Mouse (Mus musculus): Measurements from ENCODE around the gene Hip1r. TPM values are rescaled to one million over a fixed set of nuclear protein-coding genes. Genes with fewer than 3 reads are reported as not detected.
A peak's percentile ranks its signal among the peaks of the same experiment; 100 is the strongest.

Hip1r gene
- 6.5 and 8.4 TPM in 2 replicates for polyA plus RNA-seq (2016; fragmentation: Nextera tagmentation; extraction: Ambion mirVana)

DNA sequence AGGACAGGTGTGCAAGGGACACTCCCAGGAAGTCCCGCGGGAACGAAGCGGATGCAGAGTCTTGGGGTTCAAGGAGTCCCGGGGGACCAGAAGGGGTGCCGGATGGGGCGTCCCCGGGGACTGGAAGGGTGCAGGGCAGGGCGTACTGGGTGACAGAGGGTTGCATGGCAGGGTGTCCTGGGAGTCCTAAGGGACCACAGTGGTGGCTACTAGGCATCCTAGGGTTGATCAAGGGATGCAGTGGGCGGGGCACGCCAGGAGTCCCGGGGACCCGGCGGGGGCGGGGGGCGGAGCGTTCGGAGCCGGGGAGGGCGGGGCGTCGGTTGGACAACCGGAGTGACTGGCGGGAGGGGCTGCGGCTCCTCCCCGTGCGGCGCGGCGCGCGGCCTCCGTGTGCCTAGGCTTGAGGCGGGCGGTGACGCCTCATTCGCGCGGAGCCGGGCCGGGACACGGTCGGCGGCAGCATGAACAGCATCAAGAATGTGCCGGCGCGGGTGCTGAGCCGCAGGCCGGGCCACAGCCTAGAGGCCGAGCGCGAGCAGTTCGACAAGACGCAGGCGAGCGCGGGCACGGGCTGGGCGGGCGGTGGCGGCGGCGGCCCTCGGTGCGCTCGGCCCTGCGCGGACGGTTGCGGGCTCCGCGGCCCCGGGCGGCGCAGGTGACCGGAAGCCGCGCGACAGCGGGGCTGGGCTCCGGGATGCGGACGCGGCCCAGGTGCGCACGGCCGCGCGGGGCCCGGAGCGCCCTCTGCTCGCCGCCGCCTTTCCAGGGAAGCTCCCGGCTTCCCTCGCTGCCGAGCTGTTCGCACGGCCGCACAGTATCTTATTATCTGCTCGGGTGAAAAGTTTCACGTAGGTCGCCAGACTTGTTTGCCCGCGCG is at the start of gene Hip1r:
TSS of gene Hip1r (plus strand) at position 330 of the 880 bp plus-strand sequence.
- Histone ChIP-seq H3K4me3 (peak within 1 kb of the TSS; percentile 85), H3K36me3 (no peaks in the 10 kb centered on the region), H3K4me1 (peaks cover 38% of the 10 kb centered on the region), H3K27me3 (ENCODE audit: insufficient read depth, poor library complexity, severe bottlenecking) (peaks cover 62% of the 10 kb centered on the region), H3K9me3 (no peaks in the 10 kb centered on the region), H3K27ac (peak within 1 kb of the TSS; percentile 88)
- peak; percentile 89 for DNase-seq (ENCODE audit: low spot score)
- WGBS, result 1% methylated on average over 106 of the region's 106 CpGs

DNA sequence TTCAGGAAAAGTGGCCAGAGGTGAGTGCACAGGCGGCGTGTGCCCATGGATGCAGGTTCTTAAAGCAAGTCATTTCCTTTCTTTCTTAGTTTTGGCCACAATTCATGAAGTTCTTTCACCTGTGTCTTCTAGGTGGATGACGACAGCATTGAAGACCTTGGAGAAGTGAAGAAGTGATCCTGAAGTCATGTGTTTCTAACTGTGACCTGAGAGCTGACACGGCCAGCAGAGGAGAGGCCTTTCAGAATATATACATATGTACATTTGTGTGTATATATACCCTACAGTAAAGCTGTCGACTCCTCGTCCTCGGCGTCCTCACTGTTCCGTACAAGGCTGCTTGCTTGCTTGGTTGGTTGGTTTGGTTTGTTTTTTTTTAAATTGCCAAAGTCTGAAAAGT is 46.3 kb upstream of the Hip1r start, which contains the start of gene Gm43518:
TSS of gene Gm43518 (plus strand) at position 301 of the 400 bp plus-strand sequence.
- Histone ChIP-seq H3K4me1 (peaks cover 7% of the 10 kb centered on the region; the same call in 1 of the 2 replicates), H3K36me3 (peaks cover 74% of the 10 kb centered on the region), H3K9me3 (no peaks in the 10 kb centered on the region), H3K27ac (no peak within 1 kb of the TSS), H3K27me3 (ENCODE audit: insufficient read depth, poor library complexity, severe bottlenecking) (no peaks in the 10 kb centered on the region), H3K4me3 (no peak within 1 kb of the TSS)
- 93% methylated on average over 9 of the region's 9 CpGs for WGBS
- DNase-seq (ENCODE audit: low spot score), result no peak

DNA sequence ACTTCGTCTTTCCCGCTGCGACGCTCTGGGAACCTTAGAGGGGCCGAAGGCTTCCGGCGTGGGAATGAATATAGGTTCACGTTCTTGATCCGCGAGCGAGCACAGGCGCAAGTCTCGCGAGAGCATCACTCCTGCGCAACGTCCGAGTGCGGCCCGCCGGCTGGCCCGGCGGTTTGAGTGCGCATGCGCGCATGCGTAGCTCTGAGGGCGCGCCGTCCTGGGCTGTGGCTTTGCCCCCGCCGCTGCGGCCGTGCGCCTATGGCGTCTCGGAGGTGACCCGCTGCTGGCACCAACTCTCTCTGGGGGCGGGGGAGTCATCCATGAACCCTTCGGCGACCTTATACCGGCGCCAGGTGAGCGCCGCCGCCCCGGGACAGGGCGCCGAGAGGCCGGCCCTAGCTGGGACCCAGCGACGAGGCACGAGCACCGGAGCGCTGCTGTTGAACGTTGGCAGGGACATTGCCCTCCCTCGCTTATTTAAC is 42.9 kb upstream of the Hip1r start, which contains the start of gene Ccdc62:
TSS of gene Ccdc62 (plus strand) at position 172 of the 482 bp plus-strand sequence.
- under 1% methylated on average over 56 of the region's 56 CpGs for WGBS
- Histone ChIP-seq H3K27me3 (ENCODE audit: insufficient read depth, poor library complexity, severe bottlenecking) (no peaks in the 10 kb centered on the region), H3K4me1 (peaks cover 8% of the 10 kb centered on the region; the same call in 1 of the 2 replicates)

DNA sequence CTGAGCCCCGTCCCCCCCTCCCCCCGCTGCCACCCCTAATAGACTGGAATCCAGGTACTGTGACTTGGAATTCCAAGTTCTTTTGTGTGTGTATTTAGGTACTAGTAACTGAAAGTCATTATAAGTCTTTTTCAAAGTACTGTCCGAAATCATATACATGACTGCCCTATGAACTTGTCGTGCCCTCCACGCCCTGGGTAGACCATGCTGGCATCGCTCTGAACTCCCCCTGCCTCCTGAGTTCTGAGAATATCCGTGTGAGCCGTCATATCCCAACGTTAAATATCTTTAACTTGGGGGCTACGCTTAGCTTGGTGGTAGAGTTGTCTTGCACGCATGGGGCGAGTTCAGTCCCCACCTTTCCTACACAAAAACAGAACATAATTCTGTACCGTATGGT is 42.3 kb upstream of the Hip1r start:
- DNase-seq (ENCODE audit: low spot score), result no peak
- 53% methylated on average over 13 of the region's 13 CpGs for WGBS
- Histone ChIP-seq H3K27ac (peak overlapping the region; percentile 97), H3K9me3 (no peaks in the 10 kb centered on the region), H3K4me1 (peaks cover 11% of the 10 kb centered on the region; the same call in 1 of the 2 replicates), H3K4me3 (peak overlapping the region; percentile 80), H3K36me3 (peaks cover 34% of the 10 kb centered on the region), H3K27me3 (ENCODE audit: insufficient read depth, poor library complexity, severe bottlenecking) (no peaks in the 10 kb centered on the region)

More for the DNA sequence above, 42.9 kb upstream of the Hip1r start, which contains the start of gene Ccdc62:
- Histone ChIP-seq H3K4me3 (peak within 1 kb of the TSS; percentile 80), H3K9me3 (no peaks in the 10 kb centered on the region), H3K36me3 (peaks cover 39% of the 10 kb centered on the region), H3K27ac (peak within 1 kb of the TSS; percentile 97)
- DNase-seq (ENCODE audit: low spot score), result peak; percentile 96

DNA sequence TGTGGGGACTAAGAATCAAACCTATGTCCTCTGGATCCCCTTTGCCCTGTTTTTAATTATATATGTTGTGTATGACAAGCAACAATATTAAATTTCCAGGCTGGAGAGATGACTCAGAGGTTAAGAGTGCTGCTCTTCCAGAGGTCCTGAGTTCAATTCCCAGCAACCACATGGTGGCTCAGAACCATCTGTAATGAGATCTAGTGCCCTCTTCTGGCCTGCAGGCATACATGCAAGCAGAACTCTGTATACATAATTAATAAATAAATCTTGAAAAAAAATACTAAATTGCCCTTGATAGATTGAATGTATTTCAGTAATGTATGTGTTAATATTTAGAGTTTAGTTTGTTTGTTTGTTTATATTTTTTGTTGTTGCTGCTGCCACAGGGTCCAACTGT is 40.5 kb upstream of the Hip1r start:
- H3K27me3 ChIP-seq (ENCODE audit: insufficient read depth, poor library complexity, severe bottlenecking), result no peaks in the 10 kb centered on the region
- no peak overlapping the region for H3K4me3 ChIP-seq
- no peak for DNase-seq (ENCODE audit: low spot score)
- H3K36me3 ChIP-seq, result peaks cover 16% of the 10 kb centered on the region
- H3K9me3 ChIP-seq, result no peaks in the 10 kb centered on the region
- H3K27ac ChIP-seq, result no peak overlapping the region
- peaks cover 11% of the 10 kb centered on the region; the same call in 1 of the 2 replicates for H3K4me1 ChIP-seq

DNA sequence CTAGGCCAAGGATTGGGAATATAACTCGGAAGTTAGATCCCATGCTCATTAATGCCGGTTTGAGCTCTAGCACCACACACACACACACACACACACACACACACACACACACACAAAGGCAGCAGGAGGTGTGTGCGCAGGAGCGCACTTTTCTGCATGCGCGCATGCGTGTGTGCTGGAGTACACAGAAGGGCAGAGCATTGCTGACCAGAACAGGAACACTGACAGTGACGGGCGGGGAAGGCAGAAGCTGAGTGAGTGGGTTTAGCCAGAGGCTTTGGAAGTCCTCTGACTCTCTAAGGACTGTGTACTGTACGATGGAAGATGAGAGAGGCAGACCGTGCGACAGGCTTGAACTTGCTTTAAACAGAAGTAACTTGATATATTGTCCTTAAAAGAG is 39.9 kb upstream of the Hip1r start:
- H3K36me3 ChIP-seq, result peaks cover 9% of the 10 kb centered on the region; the same call in 1 of the 2 replicates
- no peak for DNase-seq (ENCODE audit: low spot score)
- H3K4me1 ChIP-seq, result peaks cover 11% of the 10 kb centered on the region; the same call in 1 of the 2 replicates
- no peak overlapping the region for H3K27ac ChIP-seq
- WGBS, result 84% methylated on average over 12 of the region's 12 CpGs
- no peaks in the 10 kb centered on the region for H3K9me3 ChIP-seq
- H3K27me3 ChIP-seq (ENCODE audit: insufficient read depth, poor library complexity, severe bottlenecking), result no peaks in the 10 kb centered on the region
- H3K4me3 ChIP-seq, result no peak overlapping the region

DNA sequence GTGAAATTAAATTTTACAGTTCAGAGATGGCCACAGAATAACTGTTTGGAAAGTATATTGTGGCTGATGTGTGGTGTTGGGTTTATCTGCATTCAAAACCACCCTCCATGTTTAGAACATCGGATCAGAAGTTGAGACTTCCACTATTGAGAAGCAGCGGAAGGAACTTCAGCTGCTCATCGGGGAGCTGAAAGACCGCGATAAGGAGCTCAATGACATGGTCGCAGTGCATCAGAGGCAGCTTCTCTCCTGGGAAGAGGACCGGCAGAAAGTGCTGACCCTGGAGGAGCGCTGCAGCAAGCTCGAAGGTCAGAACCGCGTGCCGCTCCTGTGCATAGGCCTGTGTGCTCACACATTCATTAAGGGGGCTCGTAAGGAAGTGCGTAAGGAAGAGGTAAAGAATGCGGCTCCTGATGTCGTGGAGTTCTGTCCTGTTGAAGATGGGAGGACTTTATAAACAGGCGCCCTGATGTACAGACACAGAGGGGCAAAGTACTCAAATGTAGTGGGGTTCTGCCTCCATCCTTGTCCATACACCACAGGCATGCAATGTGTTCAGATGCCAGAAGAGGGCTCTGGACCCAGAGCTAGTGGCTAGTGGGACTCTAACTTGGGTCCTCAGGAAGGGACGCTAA is 39.4 kb upstream of the Hip1r start:
- DNase-seq (ENCODE audit: low spot score), result no peak
- WGBS, result 26% methylated on average over 18 of the region's 18 CpGs

DNA sequence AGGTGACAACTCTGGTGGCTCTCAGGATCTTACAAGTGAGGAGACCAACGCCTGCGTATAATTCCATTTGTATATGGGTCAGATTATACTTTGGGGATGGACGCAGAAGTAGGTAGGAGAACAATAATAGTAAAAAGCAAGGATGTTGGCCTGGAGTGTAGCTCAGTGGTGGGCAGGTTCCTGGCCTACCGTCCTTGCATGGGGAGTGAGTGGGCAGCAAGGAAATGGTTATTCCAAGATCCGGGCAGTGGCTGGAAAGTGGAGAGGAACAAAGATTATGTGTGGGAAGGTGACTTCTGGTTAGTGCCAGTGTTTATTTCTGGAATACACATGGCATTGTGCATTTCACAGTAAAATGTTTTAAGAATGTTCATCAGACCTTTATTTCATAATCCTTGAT is 37.5 kb upstream of the Hip1r start:
- no peaks in the 10 kb centered on the region for H3K36me3 ChIP-seq
- H3K27me3 ChIP-seq (ENCODE audit: insufficient read depth, poor library complexity, severe bottlenecking), result no peaks in the 10 kb centered on the region
- H3K4me1 ChIP-seq, result peaks cover 10% of the 10 kb centered on the region; the same call in 1 of the 2 replicates
- H3K27ac ChIP-seq, result no peak overlapping the region
- no peak for DNase-seq (ENCODE audit: low spot score)
- no peak overlapping the region for H3K4me3 ChIP-seq
- H3K9me3 ChIP-seq, result no peaks in the 10 kb centered on the region
- 84% methylated on average over 5 of the region's 5 CpGs for WGBS

More for the DNA sequence above, 39.4 kb upstream of the Hip1r start:
- peak overlapping the region; percentile 47; the same call in 1 of the 2 replicates for H3K27ac ChIP-seq
- H3K27me3 ChIP-seq (ENCODE audit: insufficient read depth, poor library complexity, severe bottlenecking), result no peaks in the 10 kb centered on the region
- peaks cover 11% of the 10 kb centered on the region; the same call in 1 of the 2 replicates for H3K4me1 ChIP-seq
- H3K36me3 ChIP-seq, result 0 out of 2 replicates have a peak, but pooled peaks cover 5% of the 10 kb centered on the region
- peak overlapping the region; percentile 36 for H3K4me3 ChIP-seq
- no peaks in the 10 kb centered on the region for H3K9me3 ChIP-seq

DNA sequence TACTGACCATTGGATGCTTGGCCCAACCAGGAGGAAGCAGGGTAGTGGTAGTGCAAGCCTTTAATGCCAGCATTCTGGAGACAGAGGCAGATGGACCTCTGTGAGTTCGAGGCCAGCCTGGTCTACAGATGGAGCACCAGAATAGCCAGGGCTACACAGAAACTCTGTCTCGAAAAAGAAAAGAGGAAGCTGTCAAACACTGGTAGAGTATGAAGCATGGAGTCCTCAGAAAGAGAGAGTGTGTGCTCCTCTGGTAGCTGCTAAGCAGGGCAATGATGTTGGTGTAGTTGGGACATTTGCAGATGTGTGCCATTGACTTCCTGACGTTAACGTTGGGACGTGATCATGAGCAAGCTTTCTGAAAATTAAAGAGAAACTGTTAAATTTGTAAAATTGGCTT is 34.9 kb upstream of the Hip1r start:
- H3K36me3 ChIP-seq, result no peaks in the 10 kb centered on the region
- no peaks in the 10 kb centered on the region for H3K9me3 ChIP-seq
- peaks cover 3% of the 10 kb centered on the region; the same call in 1 of the 2 replicates for H3K4me1 ChIP-seq
- no peak overlapping the region for H3K27ac ChIP-seq
- no peak overlapping the region for H3K4me3 ChIP-seq
- WGBS, result 88% methylated on average over 5 of the region's 5 CpGs
- no peak for DNase-seq (ENCODE audit: low spot score)
- no peaks in the 10 kb centered on the region for H3K27me3 ChIP-seq (ENCODE audit: insufficient read depth, poor library complexity, severe bottlenecking)

DNA sequence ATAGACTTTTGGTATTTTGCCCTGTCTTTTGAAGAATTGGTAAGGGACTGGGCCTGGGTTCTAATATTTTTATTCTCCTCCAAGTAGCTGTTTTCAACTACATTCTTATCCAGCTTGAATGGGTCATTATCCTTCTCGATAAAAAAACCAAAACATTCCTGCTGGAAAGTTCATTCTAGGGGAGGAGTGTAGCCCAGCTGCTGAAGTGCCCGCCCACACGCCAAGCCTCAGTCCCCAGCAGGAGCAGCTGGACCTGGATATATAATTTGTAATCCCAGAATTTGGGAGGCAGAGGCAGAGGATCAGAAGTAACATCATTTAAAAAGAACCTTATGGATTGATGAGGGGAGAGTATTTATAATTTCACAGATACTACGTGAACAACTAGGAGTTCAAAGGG is 26.9 kb upstream of the Hip1r start:
- H3K36me3 ChIP-seq, result no peaks in the 10 kb centered on the region
- H3K27me3 ChIP-seq (ENCODE audit: insufficient read depth, poor library complexity, severe bottlenecking), result no peaks in the 10 kb centered on the region
- no peaks in the 10 kb centered on the region for H3K4me1 ChIP-seq
- no peaks in the 10 kb centered on the region for H3K9me3 ChIP-seq
- H3K27ac ChIP-seq, result no peak overlapping the region
- DNase-seq (ENCODE audit: low spot score), result no peak
- H3K4me3 ChIP-seq, result no peak overlapping the region
- 71% methylated on average over 4 of the region's 4 CpGs for WGBS

DNA sequence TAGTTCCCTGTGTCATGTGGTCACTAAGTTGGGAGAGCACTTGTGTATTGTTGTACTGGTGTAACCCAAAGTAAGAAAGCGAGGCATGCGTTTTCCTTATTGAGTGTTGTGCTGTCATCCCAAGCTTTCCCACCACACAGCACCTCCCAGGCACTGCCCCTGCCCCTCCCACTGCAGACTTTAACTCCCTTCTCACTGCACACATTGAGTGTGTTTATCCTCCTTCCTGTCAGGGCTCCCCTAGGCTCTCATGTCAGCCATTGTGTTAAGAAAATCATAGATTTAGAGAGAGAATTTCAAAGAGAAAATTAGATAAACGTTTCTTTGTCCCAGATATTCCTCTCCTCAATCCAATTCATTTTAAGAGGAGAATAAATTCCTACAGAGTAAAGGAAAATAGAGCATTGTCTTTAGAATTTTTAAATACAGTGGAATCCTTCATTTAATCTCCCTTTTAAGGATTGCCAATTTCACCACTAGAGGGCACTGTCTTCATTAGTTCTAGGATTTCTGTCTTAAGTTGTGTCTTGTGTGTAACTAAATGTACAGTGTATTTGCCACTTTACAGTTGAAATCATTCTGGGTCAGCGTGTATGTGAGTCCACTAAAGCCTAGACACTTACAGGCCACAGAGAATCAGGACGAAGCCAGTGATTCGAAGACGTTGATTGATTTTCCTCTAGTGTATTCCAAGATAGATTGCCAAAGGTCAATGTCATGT is 26.2 kb upstream of the Hip1r start:
- H3K36me3 ChIP-seq, result no peaks in the 10 kb centered on the region
- DNase-seq (ENCODE audit: low spot score), result no peak
- 52% methylated on average over 7 of the region's 7 CpGs for WGBS
- H3K4me3 ChIP-seq, result no peak overlapping the region
- H3K27me3 ChIP-seq (ENCODE audit: insufficient read depth, poor library complexity, severe bottlenecking), result no peaks in the 10 kb centered on the region
- no peaks in the 10 kb centered on the region for H3K4me1 ChIP-seq
- H3K27ac ChIP-seq, result no peak overlapping the region
- no peaks in the 10 kb centered on the region for H3K9me3 ChIP-seq

DNA sequence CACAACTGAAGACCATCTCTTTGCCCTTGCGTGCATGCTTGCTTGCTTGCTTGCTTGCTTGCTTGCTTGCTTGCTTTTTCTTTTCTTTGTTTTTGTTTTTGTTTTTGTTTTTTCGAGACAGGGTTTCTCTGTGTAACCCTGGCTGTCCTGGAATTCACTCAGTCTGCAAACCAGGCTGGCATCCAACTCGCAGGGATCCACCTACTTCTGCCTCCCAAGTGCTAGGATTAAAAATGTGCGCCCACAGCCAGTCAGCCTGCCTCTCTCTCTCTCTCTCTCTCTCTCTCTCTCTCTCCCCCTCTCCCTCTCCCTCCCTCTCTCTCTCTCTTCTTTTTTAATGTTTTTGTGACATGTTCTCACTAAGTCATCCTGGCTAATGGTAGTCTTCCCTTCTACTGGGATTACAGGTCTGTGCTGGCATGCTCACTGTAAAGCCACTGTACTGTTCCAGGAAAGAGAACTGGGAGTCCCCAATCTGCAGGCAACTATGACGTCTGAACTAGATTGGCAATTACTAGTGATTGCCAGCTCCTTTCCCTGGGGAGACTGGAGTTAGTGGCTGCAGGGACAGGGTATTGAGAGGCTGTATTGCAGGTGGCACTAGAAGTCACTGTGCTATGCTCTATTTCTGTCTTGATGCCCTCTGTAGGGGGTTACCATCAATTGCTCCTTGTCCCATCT is 20.9 kb upstream of the Hip1r start:
- no peak overlapping the region for H3K27ac ChIP-seq
- no peaks in the 10 kb centered on the region for H3K27me3 ChIP-seq (ENCODE audit: insufficient read depth, poor library complexity, severe bottlenecking)
- no peaks in the 10 kb centered on the region for H3K9me3 ChIP-seq
- H3K4me1 ChIP-seq, result peaks cover 3% of the 10 kb centered on the region; the same call in 1 of the 2 replicates
- H3K36me3 ChIP-seq, result no peaks in the 10 kb centered on the region
- H3K4me3 ChIP-seq, result no peak overlapping the region
- DNase-seq (ENCODE audit: low spot score), result no peak
- WGBS, result 50% methylated on average over 5 of the region's 5 CpGs
